Mouse (Mus musculus): ENCODE measurements around the gene Trim47. TPM values are rescaled to one million over a fixed set of nuclear protein-coding genes. Genes with fewer than 3 reads are reported as not detected.
"Not testable (repeated sequence)": the region's sequence is repeated elsewhere in the genome, so short reads cannot be mapped to it uniquely, and the experiment has no call there.

Gene Trim47
- polyA plus RNA-seq, 1 experiment from 2014 or later, result 3.0 TPM

- H3K9ac ChIP-seq (ENCODE audit: low read depth, low read length), result no peak overlapping the region
- H3K27me3 ChIP-seq (ENCODE audit: control insufficient read depth, insufficient read depth, low read length), result no peaks in the 10 kb centered on the region
- no peak for DNase-seq (ENCODE audit: low spot score)
- no peaks in the 10 kb centered on the region for H3K9me3 ChIP-seq (ENCODE audit: control insufficient read depth, low read length)
- H3K36me3 ChIP-seq (ENCODE audit: control insufficient read depth, insufficient read depth, low read length), result no peaks in the 10 kb centered on the region
- peaks cover 10% of the 10 kb centered on the region; the same call in 1 of the 2 replicates for H3K4me1 ChIP-seq (replicated peaks; ENCODE audit: control insufficient read depth, insufficient read depth, low read length)
- no peak overlapping the region for H3K4me2 ChIP-seq (replicated peaks; ENCODE audit: low read depth, low read length)
- no peak for ATAC-seq (ENCODE audit: low FRiP score)
- no peak overlapping the region for H3K4me3 ChIP-seq (ENCODE audit: low read depth, low read length)
- H3K27ac ChIP-seq (ENCODE audit: low read depth, low read length), result no peak overlapping the region
- WGBS, result 91% methylated on average over 6 of the region's 6 CpGs
Observed at GRCm38 (mm10) chr11:116100385-116100784, 26.6 kb downstream of the Trim47 start.

- no peak overlapping the region for H3K4me2 ChIP-seq (replicated peaks; ENCODE audit: low read depth, low read length)
- DNase-seq (ENCODE audit: low spot score) (no peak), ATAC-seq (ENCODE audit: low FRiP score) (no peak)
- peaks cover 10% of the 10 kb centered on the region; the same call in 1 of the 2 replicates for H3K4me1 ChIP-seq (replicated peaks; ENCODE audit: control insufficient read depth, insufficient read depth, low read length)
- H3K27me3 ChIP-seq (ENCODE audit: control insufficient read depth, insufficient read depth, low read length), result no peaks in the 10 kb centered on the region
- no peaks in the 10 kb centered on the region for H3K9me3 ChIP-seq (ENCODE audit: control insufficient read depth, low read length)
- H3K4me3 ChIP-seq (ENCODE audit: low read depth, low read length), result no peak overlapping the region
- no peaks in the 10 kb centered on the region for H3K36me3 ChIP-seq (ENCODE audit: control insufficient read depth, insufficient read depth, low read length)
- H3K9ac ChIP-seq (ENCODE audit: low read depth, low read length), result no peak overlapping the region
- WGBS, result 91% methylated on average over 6 of the region's 6 CpGs
- H3K27ac ChIP-seq (ENCODE audit: low read depth, low read length), result no peak overlapping the region
Observed at GRCm38 (mm10) chr11:116099462-116099861, 27.5 kb downstream of the Trim47 start.

- DNase-seq (ENCODE audit: low spot score) (no peak), ATAC-seq (ENCODE audit: low FRiP score) (no peak)
- WGBS, result 80% methylated on average over 14 of the region's 14 CpGs
- Histone ChIP-seq H3K27me3 (ENCODE audit: control insufficient read depth, insufficient read depth, low read length) (no peaks in the 10 kb centered on the region), H3K36me3 (ENCODE audit: control insufficient read depth, insufficient read depth, low read length) (no peaks in the 10 kb centered on the region), H3K27ac (ENCODE audit: low read depth, low read length) (no peak overlapping the region), H3K9me3 (ENCODE audit: control insufficient read depth, low read length) (no peaks in the 10 kb centered on the region), H3K4me3 (ENCODE audit: low read depth, low read length) (no peak overlapping the region), H3K4me1 (replicated peaks; ENCODE audit: control insufficient read depth, insufficient read depth, low read length) (peaks cover 10% of the 10 kb centered on the region; the same call in 1 of the 2 replicates), H3K9ac (ENCODE audit: low read depth, low read length) (no peak overlapping the region), H3K4me2 (replicated peaks; ENCODE audit: low read depth, low read length) (no peak overlapping the region)
Observed at GRCm38 (mm10) chr11:116098711-116099460, 28.1 kb downstream of the Trim47 start.

GRCm38 (mm10) chr11:116096213-116097108 lies 30.5 kb downstream of the Trim47 start:
- no peaks in the 10 kb centered on the region for H3K4me1 ChIP-seq (replicated peaks; ENCODE audit: control insufficient read depth, insufficient read depth, low read length)
- no peak overlapping the region for H3K27ac ChIP-seq (ENCODE audit: low read depth, low read length)
- no peak overlapping the region for H3K9ac ChIP-seq (ENCODE audit: low read depth, low read length)
- no peaks in the 10 kb centered on the region for H3K27me3 ChIP-seq (ENCODE audit: control insufficient read depth, insufficient read depth, low read length)
- H3K36me3 ChIP-seq (ENCODE audit: control insufficient read depth, insufficient read depth, low read length), result no peaks in the 10 kb centered on the region
- peak; percentile 40 for DNase-seq (ENCODE audit: low spot score)
- ATAC-seq (ENCODE audit: low FRiP score), result no peak
- H3K9me3 ChIP-seq (ENCODE audit: control insufficient read depth, low read length), result no peaks in the 10 kb centered on the region
- no peak overlapping the region for H3K4me3 ChIP-seq (ENCODE audit: low read depth, low read length)
- no peak overlapping the region for H3K4me2 ChIP-seq (replicated peaks; ENCODE audit: low read depth, low read length)
- 90% methylated on average over 5 of the region's 5 CpGs for WGBS

- ATAC-seq (ENCODE audit: low FRiP score), result no peak
- no peak overlapping the region for H3K9ac ChIP-seq (ENCODE audit: low read depth, low read length)
- 77% methylated on average over 3 of the region's 3 CpGs for WGBS
Observed at GRCm38 (mm10) chr11:116095573-116095972, 31.4 kb downstream of the Trim47 start.

GRCm38 (mm10) chr11:116093771-116094565 lies 33.0 kb downstream of the Trim47 start:
- Histone ChIP-seq H3K27ac (ENCODE audit: low read depth, low read length) (no peak overlapping the region), H3K4me1 (replicated peaks; ENCODE audit: control insufficient read depth, insufficient read depth, low read length) (no peaks in the 10 kb centered on the region), H3K4me3 (ENCODE audit: low read depth, low read length) (no peak overlapping the region), H3K4me2 (replicated peaks; ENCODE audit: low read depth, low read length) (no peak overlapping the region), H3K27me3 (ENCODE audit: control insufficient read depth, insufficient read depth, low read length) (no peaks in the 10 kb centered on the region), H3K9ac (ENCODE audit: low read depth, low read length) (no peak overlapping the region), H3K36me3 (ENCODE audit: control insufficient read depth, insufficient read depth, low read length) (no peaks in the 10 kb centered on the region), H3K9me3 (ENCODE audit: control insufficient read depth, low read length) (no peaks in the 10 kb centered on the region)
- DNase-seq (ENCODE audit: low spot score) (no peak), ATAC-seq (ENCODE audit: low FRiP score) (no peak)
- 66% methylated on average over 16 of the region's 16 CpGs for WGBS

More at GRCm38 (mm10) chr11:116095573-116095972, 31.4 kb downstream of the Trim47 start:
- Histone ChIP-seq H3K36me3 (ENCODE audit: control insufficient read depth, insufficient read depth, low read length) (no peaks in the 10 kb centered on the region), H3K9me3 (ENCODE audit: control insufficient read depth, low read length) (no peaks in the 10 kb centered on the region), H3K27me3 (ENCODE audit: control insufficient read depth, insufficient read depth, low read length) (no peaks in the 10 kb centered on the region), H3K4me3 (ENCODE audit: low read depth, low read length) (no peak overlapping the region), H3K4me2 (replicated peaks; ENCODE audit: low read depth, low read length) (no peak overlapping the region), H3K4me1 (replicated peaks; ENCODE audit: control insufficient read depth, insufficient read depth, low read length) (no peaks in the 10 kb centered on the region), H3K27ac (ENCODE audit: low read depth, low read length) (no peak overlapping the region)
- DNase-seq (ENCODE audit: low spot score), result no peak

- not testable (repeated sequence) for H3K27ac ChIP-seq (ENCODE audit: low read depth, low read length); H3K9me3 ChIP-seq (ENCODE audit: control insufficient read depth, low read length); H3K4me2 ChIP-seq (replicated peaks; ENCODE audit: low read depth, low read length); DNase-seq (ENCODE audit: low spot score); H3K4me1 ChIP-seq (replicated peaks; ENCODE audit: control insufficient read depth, insufficient read depth, low read length); H3K27me3 ChIP-seq (ENCODE audit: control insufficient read depth, insufficient read depth, low read length); H3K9ac ChIP-seq (ENCODE audit: low read depth, low read length); H3K4me3 ChIP-seq (ENCODE audit: low read depth, low read length); ATAC-seq (ENCODE audit: low FRiP score); H3K36me3 ChIP-seq (ENCODE audit: control insufficient read depth, insufficient read depth, low read length)
- 93% methylated on average over 6 of the region's 6 CpGs for WGBS
Observed at GRCm38 (mm10) chr11:116092959-116093358, 34.1 kb downstream of the Trim47 start.

- H3K27me3 ChIP-seq (ENCODE audit: control insufficient read depth, insufficient read depth, low read length), result no peaks in the 10 kb centered on the region
- H3K27ac ChIP-seq (ENCODE audit: low read depth, low read length), result no peak overlapping the region
- H3K4me3 ChIP-seq (ENCODE audit: low read depth, low read length), result no peak overlapping the region
- no peak overlapping the region for H3K4me2 ChIP-seq (replicated peaks; ENCODE audit: low read depth, low read length)
- no peaks in the 10 kb centered on the region for H3K4me1 ChIP-seq (replicated peaks; ENCODE audit: control insufficient read depth, insufficient read depth, low read length)
- H3K36me3 ChIP-seq (ENCODE audit: control insufficient read depth, insufficient read depth, low read length), result no peaks in the 10 kb centered on the region
- H3K9ac ChIP-seq (ENCODE audit: low read depth, low read length), result no peak overlapping the region
- no peaks in the 10 kb centered on the region for H3K9me3 ChIP-seq (ENCODE audit: control insufficient read depth, low read length)
- ATAC-seq (ENCODE audit: low FRiP score) (no peak), DNase-seq (ENCODE audit: low spot score) (no peak)
- WGBS, result 84% methylated on average over 6 of the region's 6 CpGs
Observed at GRCm38 (mm10) chr11:116091591-116091990, 35.4 kb downstream of the Trim47 start.
